Mouse (Mus musculus) hindbrain, embryonic 16.5 days (tissue): Measurements from ENCODE around the gene A630001G21Rik. TPM values are rescaled to one million over a fixed set of nuclear protein-coding genes. Genes with fewer than 3 reads are reported as not detected.

Experiments
- ATAC-seq: fragments of 200-750 bp; cut with Nextera tagmentation; 2 replicates; pipeline ENCODE4 v1.8.0; 2017; ENCODE audit warnings: moderate TSS enrichment, moderate library complexity
- H3K27ac ChIP-seq: fragments of 300-500 bp; sonication (generic); 2 replicates; pipeline ENCODE4 v1.5.1; 2014; ENCODE audit warnings: low read depth, mild to moderate bottlenecking, control low read depth, low read length, moderate library complexity
- H3K27me3 ChIP-seq: fragments of 300-500 bp; sonication (generic); replicated peaks from 2 replicates; pipeline ENCODE4 v1.6.1; 2014; ENCODE audit warnings: low read length; ENCODE audit not compliant: control insufficient read depth, insufficient read depth
- H3K36me3 ChIP-seq: fragments of 300-500 bp; sonication (generic); 2 replicates; pipeline ENCODE4 v1.6.1; 2014; ENCODE audit warnings: mild to moderate bottlenecking, low read length, moderate library complexity, mixed read lengths; ENCODE audit not compliant: control insufficient read depth, insufficient read depth
- H3K4me1 ChIP-seq: fragments of 300-500 bp; sonication (generic); 2 replicates; pipeline ENCODE4 v1.6.1; 2014; ENCODE audit warnings: low read depth, low read length; ENCODE audit not compliant: control insufficient read depth, insufficient read depth
- H3K4me2 ChIP-seq: fragments of 300-500 bp; sonication (generic); 2 replicates; pipeline ENCODE4 v1.6.1; 2014; ENCODE audit warnings: mild to moderate bottlenecking, low read length, control low read depth, moderate library complexity
- H3K4me3 ChIP-seq: fragments of 300-500 bp; sonication (generic); 2 replicates; pipeline ENCODE4 v1.5.1; 2014; ENCODE audit warnings: mild to moderate bottlenecking, low read length, control low read depth, moderate library complexity
- H3K9ac ChIP-seq: fragments of 300-500 bp; sonication (generic); 2 replicates; pipeline ENCODE4 v1.6.1; 2014; ENCODE audit warnings: low read depth, mild to moderate bottlenecking, control low read depth, low read length, moderate library complexity
- H3K9me3 ChIP-seq: fragments of 300-500 bp; sonication (generic); 2 replicates; pipeline ENCODE4 v1.6.1; 2014; ENCODE audit warnings: mild to moderate bottlenecking, low read length, moderate library complexity; ENCODE audit not compliant: control insufficient read depth
- WGBS: fragments of 180-500 bp; shearing (Covaris S2); extraction: QIAGEN DNeasy Blood & Tissue Kit; methylation state at CpG from one replicate; pipeline ENCODE4 v1.1.7; 2014; 5-methylcytosine and 5-hydroxymethylcytosine counted together
- polyA plus RNA-seq: library from polyadenylated mRNA; unstranded; fragments of >200 nt; fragmentation: Nextera tagmentation; extraction: Ambion mirVana; gene quantifications from 2 replicates; pipeline ENCODE4 v1.2.1, GENCODE M21; 2015

The A630001G21Rik gene
- polyA plus RNA-seq, 1 experiment from 2014 or later: 0.29 TPM

DNA sequence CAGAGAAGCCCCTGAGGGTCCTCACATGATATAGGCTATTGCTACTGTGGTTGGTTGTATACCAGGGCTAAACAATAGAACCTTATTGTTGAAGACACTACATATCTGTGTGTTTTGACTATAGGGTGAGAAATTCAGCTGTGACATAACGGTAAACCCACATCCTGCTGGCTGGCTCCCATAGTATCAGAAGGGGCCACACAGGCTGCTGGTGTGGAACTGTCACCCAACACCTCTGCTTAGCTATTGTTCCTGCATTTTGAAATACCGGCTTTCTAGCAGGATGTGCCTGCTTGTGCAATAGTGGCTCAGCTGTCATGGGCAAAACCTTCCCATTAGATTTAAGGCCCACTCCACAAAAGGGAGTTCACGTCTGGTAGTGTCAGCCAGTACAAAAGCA lies 45.9 kb downstream of the A630001G21Rik start:
- Histone ChIP-seq H3K4me3 (no peak overlapping the region), H3K9ac (no peak overlapping the region), H3K4me2 (no peak overlapping the region), H3K9me3 (no peaks in the 10 kb centered on the region; the same call in 1 of the 2 replicates), H3K27ac (no peak overlapping the region), H3K4me1 (no peaks in the 10 kb centered on the region), H3K36me3 (no peaks in the 10 kb centered on the region), H3K27me3 (no peaks in the 10 kb centered on the region)
- no peak for ATAC-seq
- 84% methylated on average over 3 of the region's 3 CpGs for WGBS

GRCm38 (mm10) chr1:85730471-85730870 lies 48.0 kb downstream of the A630001G21Rik start:
- H3K4me3 ChIP-seq: no peak overlapping the region
- no peaks in the 10 kb centered on the region for H3K36me3 ChIP-seq
- no peak overlapping the region for H3K27ac ChIP-seq
- H3K27me3 ChIP-seq: no peaks in the 10 kb centered on the region
- H3K4me2 ChIP-seq: no peak overlapping the region
- H3K9me3 ChIP-seq: no peaks in the 10 kb centered on the region; the same call in 1 of the 2 replicates
- no peak overlapping the region for H3K9ac ChIP-seq
- no peak for ATAC-seq
- H3K4me1 ChIP-seq: no peaks in the 10 kb centered on the region
- WGBS: 87% methylated on average over 6 of the region's 6 CpGs

DNA sequence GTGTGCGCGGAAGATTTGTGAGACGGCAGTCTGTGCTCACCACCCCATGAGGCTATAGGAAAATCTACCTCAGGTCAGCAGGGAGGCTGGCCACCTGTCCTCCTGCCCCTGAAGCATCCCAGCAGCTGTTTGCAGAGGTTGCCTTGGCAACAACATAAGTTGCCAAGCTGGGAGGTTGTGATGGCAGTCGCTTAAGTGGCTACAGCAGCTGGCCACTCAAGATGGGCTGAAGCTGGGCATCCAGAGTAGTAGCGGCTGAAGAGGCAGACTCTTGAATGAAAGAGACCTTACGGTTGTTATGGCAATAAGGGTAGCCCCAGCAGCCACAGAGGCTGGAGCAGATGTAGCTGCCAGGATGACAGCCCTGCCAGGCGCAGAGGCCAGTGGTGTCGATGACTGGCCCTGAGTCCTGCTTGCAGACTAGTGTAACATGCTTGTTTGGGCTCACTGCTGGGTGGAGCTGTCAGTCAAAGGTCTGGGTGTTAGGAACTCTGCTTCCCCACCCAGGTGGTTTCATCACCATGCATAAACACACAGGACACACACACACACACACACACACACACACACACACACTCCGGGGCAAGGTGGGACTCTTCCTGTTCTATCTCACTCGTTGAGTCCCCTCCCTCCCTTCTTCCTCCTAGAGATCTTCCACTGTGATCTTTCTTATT lies 58.1 kb downstream of the A630001G21Rik start:
- no peak overlapping the region for H3K27ac ChIP-seq
- H3K4me2 ChIP-seq: no peak overlapping the region
- H3K36me3 ChIP-seq: no peaks in the 10 kb centered on the region
- no peaks in the 10 kb centered on the region for H3K9me3 ChIP-seq
- ATAC-seq: peak; percentile 86
- no peak overlapping the region for H3K9ac ChIP-seq
- 49% methylated on average over 10 of the region's 10 CpGs for WGBS
- peaks cover 5% of the 10 kb centered on the region; the same call in 1 of the 2 replicates for H3K4me1 ChIP-seq
- H3K27me3 ChIP-seq: no peaks in the 10 kb centered on the region
- no peak overlapping the region for H3K4me3 ChIP-seq

DNA sequence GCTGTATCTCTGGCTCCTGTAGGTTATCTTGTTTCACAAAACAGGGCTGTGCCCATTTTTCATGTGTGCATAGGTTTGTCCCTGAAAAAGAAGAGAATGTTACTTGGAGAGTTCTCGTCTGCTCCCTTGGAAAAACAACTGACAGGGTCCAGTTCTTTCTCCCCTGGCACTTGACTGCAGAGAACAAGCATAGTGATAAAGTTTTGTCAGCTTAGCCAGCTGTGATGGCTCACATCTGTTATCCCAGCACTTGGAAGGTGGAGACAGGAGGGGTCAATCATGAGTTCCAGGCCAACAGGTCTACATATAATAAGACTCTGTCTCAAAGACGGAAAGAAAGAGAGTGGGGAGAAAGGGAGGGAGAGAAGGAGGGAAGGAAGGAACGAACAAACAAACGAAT lies 59.4 kb downstream of the A630001G21Rik start:
- WGBS: 86% methylated on average over 4 of the region's 4 CpGs
- Histone ChIP-seq H3K27ac (no peak overlapping the region), H3K9me3 (no peaks in the 10 kb centered on the region), H3K4me2 (no peak overlapping the region), H3K27me3 (no peaks in the 10 kb centered on the region), H3K4me1 (peaks cover 5% of the 10 kb centered on the region; the same call in 1 of the 2 replicates), H3K4me3 (no peak overlapping the region), H3K9ac (no peak overlapping the region), H3K36me3 (no peaks in the 10 kb centered on the region)
- no peak for ATAC-seq

DNA sequence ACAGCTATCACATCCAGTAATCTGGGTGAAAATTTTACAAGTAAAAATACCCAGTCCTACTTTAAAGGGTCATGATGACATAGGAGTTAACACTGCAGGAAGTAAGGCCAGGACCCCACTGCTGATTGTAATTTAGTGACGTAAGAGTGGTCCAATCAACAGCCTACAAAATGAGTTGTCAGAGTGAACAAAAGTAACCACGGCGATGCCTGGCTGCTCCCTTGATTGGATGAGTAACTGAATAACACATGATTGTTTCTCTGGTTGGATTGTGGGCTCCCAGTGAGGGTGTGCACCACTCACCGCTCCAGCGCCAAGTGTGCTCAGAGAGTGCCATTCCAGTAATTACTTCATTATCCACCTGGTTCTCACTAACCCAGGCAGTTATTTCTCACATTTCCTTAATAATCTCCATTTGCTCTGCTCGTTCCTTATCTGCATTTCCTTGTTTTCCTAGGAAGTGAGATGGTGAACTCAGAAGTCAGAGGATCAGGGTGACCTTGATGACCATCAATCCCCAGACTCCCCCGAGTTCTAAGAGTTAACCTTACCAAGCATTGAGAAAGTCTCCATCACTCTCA lies 61.9 kb downstream of the A630001G21Rik start:
- peaks cover 5% of the 10 kb centered on the region; the same call in 1 of the 2 replicates for H3K4me1 ChIP-seq
- no peaks in the 10 kb centered on the region for H3K9me3 ChIP-seq
- no peak overlapping the region for H3K9ac ChIP-seq
- no peak overlapping the region for H3K4me2 ChIP-seq
- no peaks in the 10 kb centered on the region for H3K27me3 ChIP-seq
- H3K4me3 ChIP-seq: no peak overlapping the region
- H3K27ac ChIP-seq: no peak overlapping the region
- WGBS: 47% methylated on average over 7 of the region's 7 CpGs
- no peaks in the 10 kb centered on the region for H3K36me3 ChIP-seq
- no peak for ATAC-seq

DNA sequence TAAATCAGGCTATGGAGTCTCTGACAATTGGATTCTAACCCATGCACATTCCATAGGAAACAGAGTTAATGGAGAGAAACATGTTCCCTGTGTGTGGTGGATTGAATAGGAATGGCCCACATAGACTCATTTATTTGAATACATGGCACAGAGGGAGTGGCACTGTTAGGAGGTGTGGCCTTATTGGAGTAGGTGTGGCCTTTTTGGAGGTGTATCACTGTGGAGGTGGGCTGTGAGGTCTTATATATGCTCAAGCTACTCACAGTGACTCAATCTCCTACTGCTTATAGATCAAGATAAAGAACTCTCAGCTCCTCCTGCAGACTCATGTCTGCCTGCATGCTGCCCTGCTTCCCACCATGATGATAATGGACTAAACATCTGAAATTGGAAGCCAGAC lies 63.9 kb downstream of the A630001G21Rik start:
- H3K4me3 ChIP-seq: no peak overlapping the region
- no peaks in the 10 kb centered on the region for H3K4me1 ChIP-seq
- no peak for ATAC-seq
- H3K4me2 ChIP-seq: no peak overlapping the region
- no peak overlapping the region for H3K9ac ChIP-seq
- H3K27ac ChIP-seq: no peak overlapping the region
- H3K27me3 ChIP-seq: no peaks in the 10 kb centered on the region
- H3K9me3 ChIP-seq: no peaks in the 10 kb centered on the region
- H3K36me3 ChIP-seq: no peaks in the 10 kb centered on the region

DNA sequence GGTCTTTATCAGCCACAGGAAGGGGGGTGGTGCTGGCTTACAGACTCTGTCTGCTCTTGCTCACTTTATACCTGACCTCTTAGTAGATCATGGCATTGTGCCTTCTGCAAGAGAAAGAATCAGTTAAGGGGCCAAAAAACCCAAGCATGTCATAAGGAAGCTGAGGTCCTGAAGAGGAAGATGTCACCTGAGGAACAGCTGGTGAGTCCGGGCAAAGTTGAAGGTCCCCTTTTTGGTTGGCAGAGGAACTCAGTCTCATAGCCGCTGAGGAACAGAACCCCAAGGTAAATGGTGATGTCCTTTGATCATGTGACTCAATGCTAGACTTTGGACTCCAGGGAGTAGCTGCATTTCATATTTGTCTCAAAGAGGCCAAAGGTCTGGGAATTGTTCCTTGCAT lies 71.7 kb downstream of the A630001G21Rik start:
- H3K4me2 ChIP-seq: no peak overlapping the region
- no peaks in the 10 kb centered on the region for H3K9me3 ChIP-seq
- H3K27ac ChIP-seq: no peak overlapping the region
- H3K27me3 ChIP-seq: no peaks in the 10 kb centered on the region
- ATAC-seq: no peak
- no peaks in the 10 kb centered on the region for H3K36me3 ChIP-seq
- whole genome bisulfite sequencing: 100% methylated on average over 2 of the region's 2 CpGs
- H3K4me1 ChIP-seq: no peaks in the 10 kb centered on the region; the same call in 1 of the 2 replicates
- H3K4me3 ChIP-seq: no peak overlapping the region
- no peak overlapping the region for H3K9ac ChIP-seq

DNA sequence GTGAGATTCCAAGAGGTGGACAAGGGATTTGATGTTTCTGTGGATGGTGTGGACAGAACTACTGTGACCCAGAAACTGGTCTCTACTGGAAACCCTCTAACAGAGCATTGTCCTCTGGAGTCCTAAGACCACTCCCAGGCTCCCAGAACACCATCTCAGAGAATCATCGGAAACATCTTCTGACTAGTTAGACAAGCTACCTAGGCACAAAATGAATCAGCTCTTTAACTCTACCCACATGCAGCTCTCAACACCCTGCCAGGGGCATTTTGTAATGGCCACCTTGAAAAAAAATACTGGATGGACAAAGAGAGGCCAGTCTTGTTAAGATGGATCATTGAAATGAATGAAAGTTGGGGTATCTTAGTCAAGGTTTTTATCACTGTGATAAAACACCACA lies 72.9 kb downstream of the A630001G21Rik start:
- WGBS: 96% methylated on average over 1 of the region's 1 CpGs
- no peaks in the 10 kb centered on the region; the same call in 1 of the 2 replicates for H3K4me1 ChIP-seq
- ATAC-seq: no peak

GRCm38 (mm10) chr1:85703245-85704186 lies 74.9 kb downstream of the A630001G21Rik start:
- H3K9me3 ChIP-seq: no peaks in the 10 kb centered on the region
- peak overlapping the region; percentile 70 for H3K4me2 ChIP-seq
- no peaks in the 10 kb centered on the region; the same call in 1 of the 2 replicates for H3K4me1 ChIP-seq
- peak overlapping the region; percentile 66 for H3K9ac ChIP-seq
- H3K27me3 ChIP-seq: no peaks in the 10 kb centered on the region
- H3K27ac ChIP-seq: peak overlapping the region; percentile 67; the same call in 1 of the 2 replicates
- peak; percentile 100 for ATAC-seq
- no peaks in the 10 kb centered on the region for H3K36me3 ChIP-seq
- WGBS: 22% methylated on average over 22 of the region's 22 CpGs
- peak overlapping the region; percentile 43 for H3K4me3 ChIP-seq

More for the DNA sequence above, 72.9 kb downstream of the A630001G21Rik start:
- H3K27ac ChIP-seq: no peak overlapping the region
- no peaks in the 10 kb centered on the region for H3K27me3 ChIP-seq
- H3K4me3 ChIP-seq: no peak overlapping the region
- H3K36me3 ChIP-seq: no peaks in the 10 kb centered on the region
- H3K4me2 ChIP-seq: no peak overlapping the region
- no peak overlapping the region for H3K9ac ChIP-seq
- no peaks in the 10 kb centered on the region for H3K9me3 ChIP-seq
